Mouse (Mus musculus) testis, postnatal 10 days (tissue): Measurements from ENCODE around the gene Gprc5a.

ENCODE experiments used
- DNase-seq: peaks from one replicate; pipeline ENCODE4 v3.0.0; 2021; ENCODE audit warnings: low spot score

Gene Gprc5a

GRCm38 (mm10) chr6:135074405-135074947 is 9.0 kb downstream of the Gprc5a start:
- no peak for DNase-seq

- no peak for DNase-seq
Observed at GRCm38 (mm10) chr6:135076202-135076601, 10.8 kb downstream of the Gprc5a start.

- no peak for DNase-seq
Observed at GRCm38 (mm10) chr6:135078420-135078819, 13.0 kb downstream of the Gprc5a start.

GRCm38 (mm10) chr6:135083991-135084502 is 18.6 kb downstream of the Gprc5a start:
- no peak for DNase-seq

- DNase-seq, result no peak
Observed at GRCm38 (mm10) chr6:135085703-135086102, 20.3 kb downstream of the Gprc5a start.

GRCm38 (mm10) chr6:135087721-135088451 is 22.4 kb downstream of the Gprc5a start:
- peak; percentile 89 for DNase-seq

GRCm38 (mm10) chr6:135089786-135090185 is 24.3 kb downstream of the Gprc5a start:
- DNase-seq, result no peak

GRCm38 (mm10) chr6:135090661-135091060 is 25.2 kb downstream of the Gprc5a start:
- DNase-seq, result no peak

- no peak for DNase-seq
Observed at GRCm38 (mm10) chr6:135092798-135093470, 27.5 kb downstream of the Gprc5a start.

- no peak for DNase-seq
Observed at GRCm38 (mm10) chr6:135100787-135101472, 35.5 kb downstream of the Gprc5a start.

GRCm38 (mm10) chr6:135102736-135103303 is 37.4 kb downstream of the Gprc5a start:
- no peak for DNase-seq

- no peak for DNase-seq
Observed at GRCm38 (mm10) chr6:135107014-135107413, 41.6 kb downstream of the Gprc5a start.

- DNase-seq, result no peak
Observed at GRCm38 (mm10) chr6:135112411-135113113, 47.1 kb downstream of the Gprc5a start.

GRCm38 (mm10) chr6:135113114-135113436 is 47.6 kb downstream of the Gprc5a start:
- DNase-seq, result no peak

GRCm38 (mm10) chr6:135116479-135116878 is 51.0 kb downstream of the Gprc5a start:
- no peak for DNase-seq

GRCm38 (mm10) chr6:135118183-135118582 is 52.7 kb downstream of the Gprc5a start, which contains the start of gene Gprc5d:
TSS of gene Gprc5d (minus strand) at chr6:135118283.
- no peak for DNase-seq

- DNase-seq, result no peak
Observed at GRCm38 (mm10) chr6:135124755-135125380, 59.4 kb downstream of the Gprc5a start.

GRCm38 (mm10) chr6:135133086-135133485 is 67.6 kb downstream of the Gprc5a start:
- no peak for DNase-seq

GRCm38 (mm10) chr6:135133486-135133885 is 68.0 kb downstream of the Gprc5a start:
- DNase-seq, result no peak
